Mouse (Mus musculus) MEL (cell line): ENCODE measurements around the gene Kctd2. TPM values are rescaled to one million over a fixed set of nuclear protein-coding genes. Genes with fewer than 3 reads are reported as not detected.

Experiments
- DNase-seq: peaks from one replicate; pipeline ENCODE4 v3.0.0; 2011; ENCODE audit warnings: low read depth, low spot score
- H3K27ac ChIP-seq: 2 replicates; pipeline ENCODE4 v1.5.1; 2012; ENCODE audit warnings: low read depth, mild to moderate bottlenecking, control low read depth, low read length, moderate library complexity; ENCODE audit not compliant: control insufficient read depth
- H3K27me3 ChIP-seq, 2 experiments: fragments of 150-350 bp in 1 of 2; sonication (generic) in 1 of 2; 2 replicates each; pipeline ENCODE4 v1.6.1; 2012; ENCODE audit warnings: low read length in 2 of 2, mild to moderate bottlenecking in 2 of 2, improper control_type of control experiment in 1 of 2, moderate library complexity in 1 of 2; ENCODE audit not compliant: insufficient read depth in 2 of 2, control insufficient read depth in 1 of 2
- H3K36me3 ChIP-seq, 2 experiments: 2 replicates each; pipeline ENCODE4 v1.6.1; 2012 to 2014; ENCODE audit warnings: low read length in 2 of 2, improper control_type of control experiment in 1 of 2, inconsistent platforms in 1 of 2, mild to moderate bottlenecking in 1 of 2; ENCODE audit not compliant: insufficient read depth in 2 of 2, control insufficient read depth in 1 of 2
- H3K4me1 ChIP-seq, 2 experiments: fragments of 150-350 bp in 1 of 2; sonication (generic) in 1 of 2; 2 replicates each; pipeline ENCODE4 v1.6.1; 2012; ENCODE audit warnings: low read length in 2 of 2, improper control_type of control experiment in 1 of 2, mild to moderate bottlenecking in 1 of 2; ENCODE audit not compliant: insufficient read depth in 2 of 2, control insufficient read depth in 1 of 2
- H3K4me3 ChIP-seq, 2 experiments: fragments of 150-350 bp in 1 of 2; sonication (generic) in 1 of 2; 2 replicates each; pipeline ENCODE4 v1.5.1; 2012; ENCODE audit warnings: low read depth in 2 of 2, low read length in 2 of 2, mild to moderate bottlenecking in 2 of 2, moderate library complexity in 2 of 2, control low read depth in 1 of 2, improper control_type of control experiment in 1 of 2; ENCODE audit not compliant: control insufficient read depth in 1 of 2, insufficient read depth in 1 of 2
- H3K79me2 ChIP-seq: 2 replicates; pipeline ENCODE4 v1.6.1; 2012; ENCODE audit warnings: mild to moderate bottlenecking, low read length, moderate library complexity; ENCODE audit not compliant: control insufficient read depth, poor library complexity, insufficient read depth
- H3K9ac ChIP-seq: 2 replicates; pipeline ENCODE4 v1.6.1; 2012; ENCODE audit warnings: low read depth, mild to moderate bottlenecking, control low read depth, low read length, moderate library complexity; ENCODE audit not compliant: control insufficient read depth, poor library complexity, severe bottlenecking
- H3K9me3 ChIP-seq: fragments of 150-350 bp; sonication (generic); replicated peaks from 2 replicates; pipeline ENCODE4 v1.6.1; 2012; ENCODE audit warnings: mild to moderate bottlenecking, low read length, improper control_type of control experiment, moderate library complexity; ENCODE audit not compliant: insufficient read depth
- CHD2 ChIP-seq: IDR thresholded peaks from 2 replicates; pipeline ENCODE4 v1.6.1; 2011; ENCODE audit warnings: low read length, improper control_type of control experiment
- E2F4 ChIP-seq: IDR thresholded peaks from 2 replicates; pipeline ENCODE4 v1.6.1; 2011; ENCODE audit warnings: low read depth, low read length, improper control_type of control experiment, borderline replicate concordance
- ELF1 ChIP-seq: IDR thresholded peaks from 2 replicates; pipeline ENCODE4 v1.6.1; 2014; ENCODE audit warnings: low read depth, mild to moderate bottlenecking, inconsistent platforms, low read length, improper control_type of control experiment, moderate library complexity
- JUND ChIP-seq: IDR thresholded peaks from 2 replicates; pipeline ENCODE4 v1.6.1; 2011; ENCODE audit warnings: low read depth, mild to moderate bottlenecking, improper control_type of control experiment, low read length
- KAT2A ChIP-seq: conservative IDR thresholded peaks from 2 replicates; pipeline ENCODE4 v1.6.1; 2012; ENCODE audit warnings: low read depth, low read length, improper control_type of control experiment, inconsistent platforms
- MAX ChIP-seq: IDR thresholded peaks from 2 replicates; pipeline ENCODE4 v1.6.1; 2011; ENCODE audit warnings: low read length, improper control_type of control experiment
- MEF2A ChIP-seq: IDR thresholded peaks from 2 replicates; pipeline ENCODE4 v1.6.1; 2014; ENCODE audit warnings: low read depth, mild to moderate bottlenecking, inconsistent platforms, low read length, improper control_type of control experiment; ENCODE audit not compliant: poor library complexity, insufficient replicate concordance, severe bottlenecking; ENCODE audit errors: extremely low read depth
- MXI1 ChIP-seq: IDR thresholded peaks from 2 replicates; pipeline ENCODE4 v1.6.1; 2011; ENCODE audit warnings: mild to moderate bottlenecking, low read depth, low read length, improper control_type of control experiment
- MYB ChIP-seq: IDR thresholded peaks from 2 replicates; pipeline ENCODE4 v1.6.1; 2011; ENCODE audit warnings: mild to moderate bottlenecking, low read depth, low read length, improper control_type of control experiment
- MYC ChIP-seq: IDR thresholded peaks from 2 replicates; pipeline ENCODE4 v1.6.1; 2011; ENCODE audit warnings: low read depth, mild to moderate bottlenecking, low read length, improper control_type of control experiment, moderate library complexity
- NRF1 ChIP-seq: IDR thresholded peaks from 2 replicates; pipeline ENCODE4 v1.6.1; 2014; ENCODE audit warnings: low read depth, mild to moderate bottlenecking, inconsistent platforms, low read length, improper control_type of control experiment, moderate library complexity; ENCODE audit not compliant: poor library complexity, insufficient read depth, severe bottlenecking
- POLR2A ChIP-seq, 2 experiments: IDR thresholded peaks; 2 replicates each; pipeline ENCODE4 v1.6.1; 2011 to 2012; ENCODE audit warnings: low read length in 2 of 2, mild to moderate bottlenecking in 2 of 2, control low read depth in 1 of 2, improper control_type of control experiment in 1 of 2, low read depth in 1 of 2, moderate library complexity in 1 of 2; ENCODE audit not compliant: control insufficient read depth in 1 of 2, insufficient read depth in 1 of 2, poor library complexity in 1 of 2
- RCOR1 ChIP-seq: IDR thresholded peaks from 2 replicates; pipeline ENCODE4 v1.6.1; 2012; ENCODE audit warnings: low read depth, mild to moderate bottlenecking, inconsistent platforms, low read length, improper control_type of control experiment
- SMC3 ChIP-seq: IDR thresholded peaks from 2 replicates; pipeline ENCODE4 v1.6.1; 2011; ENCODE audit warnings: low read depth, low read length, improper control_type of control experiment
- TAL1 ChIP-seq: IDR thresholded peaks from 2 replicates; pipeline ENCODE4 v1.6.1; 2012; ENCODE audit warnings: mild to moderate bottlenecking, inconsistent platforms, low read length, moderate library complexity, mixed read lengths
- TCF12 ChIP-seq: IDR thresholded peaks from 2 replicates; pipeline ENCODE4 v1.6.1; 2014; ENCODE audit warnings: low read depth, mild to moderate bottlenecking, inconsistent platforms, low read length, improper control_type of control experiment, moderate library complexity
- USF1 ChIP-seq: IDR thresholded peaks from 2 replicates; pipeline ENCODE4 v1.6.1; 2014; ENCODE audit warnings: low read depth, mild to moderate bottlenecking, inconsistent platforms, low read length, improper control_type of control experiment, moderate library complexity
- USF2 ChIP-seq, 2 experiments: IDR thresholded peaks; 2 replicates each; pipeline ENCODE4 v1.6.1; 2011 to 2012; ENCODE audit warnings: improper control_type of control experiment in 2 of 2, low read length in 2 of 2, borderline replicate concordance in 1 of 2, inconsistent platforms in 1 of 2, low read depth in 1 of 2, mild to moderate bottlenecking in 1 of 2; ENCODE audit not compliant: insufficient read depth in 1 of 2
- ZC3H11A ChIP-seq: IDR thresholded peaks from 2 replicates; pipeline ENCODE4 v1.6.1; 2012; ENCODE audit warnings: low read depth, mild to moderate bottlenecking, inconsistent platforms, low read length, improper control_type of control experiment
- ZMIZ1 ChIP-seq: IDR thresholded peaks from 2 replicates; pipeline ENCODE4 v1.6.1; 2012; ENCODE audit warnings: low read depth, mild to moderate bottlenecking, inconsistent platforms, low read length, improper control_type of control experiment, moderate library complexity
- ZNF384 ChIP-seq: IDR thresholded peaks from 2 replicates; pipeline ENCODE4 v1.6.1; 2012; ENCODE audit warnings: low read depth, mild to moderate bottlenecking, inconsistent platforms, low read length, improper control_type of control experiment
- polyA plus RNA-seq, 2 experiments: library from polyadenylated mRNA; stranded (reverse) in 1 of 2; unstranded in 1 of 2; fragments of >175 nt in 1 of 2; fragments of >200 nt in 1 of 2; gene quantifications; 2 replicates each; pipeline versions ENCODE4 v1.2.1 to v1.2.4; 2012; ENCODE audit warnings: low replicate concordance in 2 of 2, low read depth in 1 of 2; ENCODE audit not compliant: insufficient read length in 2 of 2, insufficient read depth in 1 of 2, missing spikeins in 1 of 2
- total RNA-seq: library from RNA; depleted of rRNA; stranded (reverse); fragments of 300-350 nt; gene quantifications from 2 replicates; pipeline ENCODE4 v1.2.3, GENCODE M21; 2012

Gene Kctd2
- total and polyA plus RNA-seq, 3 experiments, result 13.2 to 20.6 TPM; not detected in 1

- Histone ChIP-seq H3K4me3 (no peak overlapping the region), H3K4me1 (peaks cover 3 to 17% of the 10 kb centered on the region in 2 experiments), H3K27ac (peak overlapping the region; percentile 5; the same call in 1 of the 2 replicates), H3K27me3 (no peaks in the 10 kb centered on the region), H3K36me3 (peaks cover 0 to 1% of the 10 kb centered on the region in 2 experiments; a peak in 1 of 4 replicates), H3K79me2 (no peaks in the 10 kb centered on the region), H3K9ac (no peak overlapping the region), H3K9me3 (no peaks in the 10 kb centered on the region)
- DNase-seq, result peak; percentile 65
- TF ChIP-seq SMC3, result no peak
- TF ChIP-seq TAL1, result no peak
- no peak for TF ChIP-seq ZMIZ1
- TF ChIP-seq POLR2A (IDR thresholded peaks at IDR 0.05; ENCODE audit: control insufficient read depth in 1 of 2, insufficient read depth in 1 of 2, low read depth in 1 of 2, low read length in 2 of 2, poor library complexity in 1 of 2), result no peak
- TF ChIP-seq JUND, result no peak
- TF ChIP-seq MAX, result peak; percentile 51
- no peak for TF ChIP-seq TCF12
- TF ChIP-seq RCOR1, result peak; percentile 17; the same call in 1 of the 2 replicates
- TF ChIP-seq ZNF384, result no peak
- no peak for TF ChIP-seq MEF2A
- TF ChIP-seq ZC3H11A, result no peak
- 0 out of 2 replicates have a peak, but pooled peaks have one; percentile 13 for TF ChIP-seq CHD2
- no peak for TF ChIP-seq E2F4
- no peak for TF ChIP-seq ELF1
- peak; percentile 58; the same call in 1 of the 2 replicates for TF ChIP-seq MXI1
- no peak for TF ChIP-seq NRF1
- TF ChIP-seq MYB, result no peak
- no peak for TF ChIP-seq KAT2A
- TF ChIP-seq MYC, result no peak
- TF ChIP-seq USF2 (IDR thresholded peaks at IDR 0.05; ENCODE audit: borderline replicate concordance in 1 of 2, insufficient read depth in 1 of 2, low read depth in 1 of 2, low read length in 2 of 2), result 0 out of 4 replicates have a peak, but pooled peaks of 1 of the 2 experiments have one; percentile 49
- TF ChIP-seq USF1, result peak; percentile 79
These were observed 32.4 kb downstream of the Kctd2 start for GRCm38 (mm10) chr11:115452281-115452860.
